Mouse (Mus musculus) erythroblast, embryonic 14.5 days (primary cell): ENCODE results near the gene Serpinh1.

Source experiments
- GATA1 ChIP-seq: IDR thresholded peaks from 2 replicates; pipeline ENCODE4 v1.6.1; 2012; ENCODE audit warnings: low read length, inconsistent platforms, mixed read lengths
- TAL1 ChIP-seq: IDR thresholded peaks from 3 replicates; pipeline ENCODE4 v1.6.1; 2012; ENCODE audit warnings: low read length, inconsistent platforms, mixed read lengths

GRCm38 (mm10) chr7:99390559-99390958, 37.5 kb upstream of the Serpinh1 start:
- TF ChIP-seq GATA1 (no peak), TAL1 (no peak)
